Mouse (Mus musculus) forebrain, embryonic 16.5 days (tissue): ENCODE data around the gene Myo16. TPM values are rescaled to one million over a fixed set of nuclear protein-coding genes. Genes with fewer than 3 reads are reported as not detected.

Experiments used
- ATAC-seq: fragments of 200-750 bp; cut with Nextera tagmentation; 2 replicates; pipeline ENCODE4 v1.8.0; 2017; ENCODE audit warnings: mild to moderate bottlenecking, moderate library complexity
- H3K27ac ChIP-seq: fragments of 300-500 bp; sonication (generic); 2 replicates; pipeline ENCODE4 v1.5.1; 2014; ENCODE audit warnings: low read length, control low read depth
- H3K27me3 ChIP-seq: fragments of 300-500 bp; sonication (generic); replicated peaks from 2 replicates; pipeline ENCODE4 v1.6.1; 2014; ENCODE audit warnings: low read length; ENCODE audit not compliant: control insufficient read depth, insufficient read depth
- H3K36me3 ChIP-seq: fragments of 300-500 bp; sonication (generic); 2 replicates; pipeline ENCODE4 v1.6.1; 2014; ENCODE audit not compliant: control insufficient read depth, insufficient read depth
- H3K4me1 ChIP-seq: fragments of 300-500 bp; sonication (generic); replicated peaks from 2 replicates; pipeline ENCODE4 v1.6.1; 2014; ENCODE audit warnings: low read length; ENCODE audit not compliant: control insufficient read depth, insufficient read depth
- H3K4me2 ChIP-seq: fragments of 300-500 bp; sonication (generic); 2 replicates; pipeline ENCODE4 v1.6.1; 2014; ENCODE audit warnings: mild to moderate bottlenecking, low read length, control low read depth
- H3K4me3 ChIP-seq: fragments of 300-500 bp; sonication (generic); replicated peaks from 2 replicates; pipeline ENCODE4 v1.5.1; 2014; ENCODE audit warnings: mild to moderate bottlenecking, low read length, control low read depth
- H3K9ac ChIP-seq: fragments of 300-500 bp; sonication (generic); replicated peaks from 2 replicates; pipeline ENCODE4 v1.6.1; 2014; ENCODE audit warnings: low read depth, low read length, control low read depth
- H3K9me3 ChIP-seq: fragments of 300-500 bp; sonication (generic); 2 replicates; pipeline ENCODE4 v1.6.1; 2016; ENCODE audit warnings: low read length; ENCODE audit not compliant: control insufficient read depth
- WGBS: fragments of 180-500 bp; shearing (Covaris S2); extraction: QIAGEN DNeasy Blood & Tissue Kit; methylation state at CpG from one replicate; pipeline ENCODE4 v1.1.7; 2014; 5-methylcytosine and 5-hydroxymethylcytosine counted together
- polyA plus RNA-seq: library from polyadenylated mRNA; unstranded; fragments of >200 nt; fragmentation: Nextera tagmentation; extraction: Ambion mirVana; gene quantifications from 2 replicates; pipeline ENCODE4 v1.2.1, GENCODE M21; 2015

The Myo16 gene
- polyA plus RNA-seq, 1 experiment from 2014 or later: 5.8 TPM

DNA sequence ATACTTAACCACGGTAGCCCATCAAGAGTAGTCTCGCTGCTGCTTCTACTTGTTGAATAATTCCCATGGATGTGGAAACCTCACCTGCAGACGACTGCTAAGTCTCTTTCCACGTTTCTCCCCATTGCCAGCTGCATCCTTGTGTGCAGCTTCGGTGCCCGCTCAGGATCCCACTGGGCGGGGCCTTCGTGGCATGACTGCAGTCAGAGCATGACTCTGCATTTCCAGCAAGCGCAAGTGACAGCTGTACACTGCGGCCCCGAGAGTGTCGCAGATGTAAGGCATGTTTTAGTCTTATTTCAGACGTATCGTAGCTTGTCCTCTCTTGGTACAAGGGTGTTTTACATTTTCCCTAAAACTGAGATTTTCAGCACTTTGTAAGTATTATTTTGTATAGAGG is 294.8 kb downstream of the Myo16 start:
- Histone ChIP-seq H3K4me3 (no peak overlapping the region), H3K9me3 (no peaks in the 10 kb centered on the region), H3K27ac (no peak overlapping the region), H3K9ac (no peak overlapping the region), H3K4me1 (peaks cover 13% of the 10 kb centered on the region), H3K4me2 (no peak overlapping the region), H3K36me3 (no peaks in the 10 kb centered on the region), H3K27me3 (no peaks in the 10 kb centered on the region)
- no peak for ATAC-seq
- WGBS: 77% methylated on average over 14 of the region's 14 CpGs

DNA sequence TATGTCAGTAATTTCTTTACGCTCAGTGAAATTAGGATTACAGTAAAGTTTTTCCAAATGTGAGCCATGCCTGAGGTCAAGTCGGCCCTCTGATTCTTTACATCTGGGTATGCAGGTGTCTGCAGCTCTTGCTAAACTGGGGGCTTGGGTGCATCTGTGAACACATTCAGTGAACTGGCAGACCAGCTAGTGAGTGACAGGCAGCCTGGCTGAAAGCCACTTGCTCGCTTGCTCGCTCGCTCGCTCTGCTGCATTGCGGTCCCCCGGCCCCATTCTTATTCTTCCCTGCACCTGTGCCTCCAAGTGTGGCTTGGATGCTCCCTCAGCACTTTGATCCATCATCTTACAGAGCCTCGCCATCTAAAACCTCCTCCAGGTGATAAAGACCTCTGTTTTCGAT is 299.3 kb downstream of the Myo16 start:
- WGBS: 32% methylated on average over 10 of the region's 10 CpGs
- ATAC-seq: peak; percentile 65; the same call in 1 of the 2 replicates
- H3K4me3 ChIP-seq: no peak overlapping the region
- no peaks in the 10 kb centered on the region for H3K9me3 ChIP-seq
- H3K4me2 ChIP-seq: peak overlapping the region; percentile 29; the same call in 1 of the 2 replicates
- no peaks in the 10 kb centered on the region for H3K27me3 ChIP-seq
- no peak overlapping the region for H3K9ac ChIP-seq
- no peak overlapping the region for H3K27ac ChIP-seq
- peaks cover 17% of the 10 kb centered on the region for H3K4me1 ChIP-seq
- H3K36me3 ChIP-seq: no peaks in the 10 kb centered on the region

DNA sequence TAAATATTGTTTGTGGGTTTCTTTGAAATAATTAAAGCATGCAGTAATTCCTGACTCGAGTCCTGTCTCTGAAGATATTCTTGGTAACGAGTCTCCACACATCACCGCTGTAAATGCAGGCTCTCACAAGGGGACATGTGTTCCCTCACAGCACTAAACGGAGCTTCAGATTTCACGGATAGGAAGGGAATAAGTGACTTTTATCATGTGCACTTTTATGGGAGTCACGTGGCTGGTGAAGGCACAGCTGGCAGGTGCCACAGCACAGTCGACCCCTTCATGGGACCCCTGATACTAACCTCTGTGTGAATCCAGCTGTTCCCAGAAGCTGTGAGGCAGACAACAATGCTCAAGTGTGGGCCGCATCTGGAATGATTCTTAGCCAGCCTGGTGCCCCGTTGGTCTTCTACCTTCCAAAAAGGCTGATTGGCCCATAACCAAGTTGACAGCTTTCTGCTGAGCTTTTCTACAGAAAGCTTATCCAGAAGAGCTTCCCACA is 304.5 kb downstream of the Myo16 start:
- ATAC-seq: no peak
- H3K4me3 ChIP-seq: no peak overlapping the region
- WGBS: 62% methylated on average over 9 of the region's 9 CpGs

DNA sequence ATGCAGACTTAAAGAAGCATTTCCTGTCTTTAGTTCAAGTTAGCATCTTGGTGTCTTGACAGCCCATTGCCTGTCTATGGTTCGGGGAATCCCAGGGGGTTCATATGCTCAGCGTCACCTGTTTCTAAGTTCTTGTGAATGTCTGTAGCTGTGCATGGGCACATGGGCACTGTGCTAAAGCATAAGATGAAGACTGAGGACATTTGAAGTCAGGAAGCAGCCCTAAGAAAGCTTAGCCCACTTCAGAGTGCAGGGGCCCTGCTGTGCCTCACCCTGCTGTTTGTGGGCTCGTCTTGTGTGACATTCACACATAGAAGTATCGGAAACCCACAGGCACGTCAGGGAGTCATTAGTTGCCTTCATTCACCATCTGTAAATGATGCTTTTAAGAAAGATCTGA is 308.6 kb downstream of the Myo16 start:
- Histone ChIP-seq H3K9ac (no peak overlapping the region), H3K27me3 (no peaks in the 10 kb centered on the region), H3K4me1 (no peaks in the 10 kb centered on the region), H3K4me2 (no peak overlapping the region), H3K27ac (no peak overlapping the region), H3K36me3 (no peaks in the 10 kb centered on the region), H3K9me3 (no peaks in the 10 kb centered on the region), H3K4me3 (no peak overlapping the region)
- ATAC-seq: no peak
- 76% methylated on average over 5 of the region's 5 CpGs for WGBS

More for the DNA sequence above, 304.5 kb downstream of the Myo16 start:
- H3K4me1 ChIP-seq: peaks cover 7% of the 10 kb centered on the region
- no peak overlapping the region for H3K9ac ChIP-seq
- no peak overlapping the region for H3K27ac ChIP-seq
- no peaks in the 10 kb centered on the region for H3K36me3 ChIP-seq
- no peak overlapping the region for H3K4me2 ChIP-seq
- no peaks in the 10 kb centered on the region for H3K9me3 ChIP-seq
- no peaks in the 10 kb centered on the region for H3K27me3 ChIP-seq

DNA sequence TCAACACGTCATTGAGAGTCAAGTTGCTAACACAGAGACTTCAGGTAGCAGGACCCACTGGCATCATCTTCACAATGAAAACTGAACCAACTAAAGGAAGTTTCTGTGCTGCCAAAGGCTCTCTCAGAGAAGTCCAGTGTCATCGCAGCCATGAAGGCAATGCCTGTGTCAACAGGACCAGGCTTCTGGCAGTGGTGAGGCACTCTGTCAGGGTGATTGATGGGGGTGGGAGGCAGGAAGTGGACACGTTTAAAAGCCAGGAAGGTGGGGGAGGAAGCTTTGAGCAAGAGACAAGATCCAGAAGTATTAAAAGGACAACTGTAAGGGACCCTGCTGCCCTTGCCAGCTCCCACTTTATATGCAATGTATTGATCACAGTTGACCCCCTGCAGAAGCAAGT is 314.8 kb downstream of the Myo16 start:
- H3K4me1 ChIP-seq: no peaks in the 10 kb centered on the region
- no peaks in the 10 kb centered on the region for H3K9me3 ChIP-seq
- 75% methylated on average over 3 of the region's 3 CpGs for WGBS
- no peaks in the 10 kb centered on the region for H3K36me3 ChIP-seq
- no peak overlapping the region for H3K9ac ChIP-seq
- no peaks in the 10 kb centered on the region for H3K27me3 ChIP-seq
- no peak for ATAC-seq
- H3K4me3 ChIP-seq: no peak overlapping the region
- H3K4me2 ChIP-seq: no peak overlapping the region
- H3K27ac ChIP-seq: no peak overlapping the region

DNA sequence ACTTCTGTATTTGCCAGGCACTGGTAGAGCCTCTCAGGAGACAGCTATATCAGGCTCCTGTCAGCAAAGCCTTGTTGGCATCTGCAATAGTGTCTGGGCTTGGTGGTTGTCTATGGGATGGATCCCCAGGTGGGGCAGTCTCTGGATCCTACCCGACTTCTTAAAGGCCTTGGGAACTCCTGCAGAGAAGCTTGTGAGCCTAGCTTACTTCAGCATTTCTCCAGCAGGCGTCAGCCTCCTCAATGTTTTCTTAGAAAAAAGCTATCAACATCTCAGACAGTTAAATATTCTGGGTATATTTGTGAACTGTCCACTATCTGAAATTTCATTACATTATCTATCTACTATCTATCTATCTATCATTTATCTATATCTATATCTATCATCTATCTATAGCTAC is 315.9 kb downstream of the Myo16 start:
- Histone ChIP-seq H3K27ac (no peak overlapping the region), H3K4me3 (no peak overlapping the region), H3K4me2 (no peak overlapping the region), H3K27me3 (no peaks in the 10 kb centered on the region), H3K4me1 (no peaks in the 10 kb centered on the region), H3K36me3 (no peaks in the 10 kb centered on the region), H3K9me3 (no peaks in the 10 kb centered on the region), H3K9ac (no peak overlapping the region)
- ATAC-seq: no peak
- 61% methylated on average over 2 of the region's 2 CpGs for WGBS

DNA sequence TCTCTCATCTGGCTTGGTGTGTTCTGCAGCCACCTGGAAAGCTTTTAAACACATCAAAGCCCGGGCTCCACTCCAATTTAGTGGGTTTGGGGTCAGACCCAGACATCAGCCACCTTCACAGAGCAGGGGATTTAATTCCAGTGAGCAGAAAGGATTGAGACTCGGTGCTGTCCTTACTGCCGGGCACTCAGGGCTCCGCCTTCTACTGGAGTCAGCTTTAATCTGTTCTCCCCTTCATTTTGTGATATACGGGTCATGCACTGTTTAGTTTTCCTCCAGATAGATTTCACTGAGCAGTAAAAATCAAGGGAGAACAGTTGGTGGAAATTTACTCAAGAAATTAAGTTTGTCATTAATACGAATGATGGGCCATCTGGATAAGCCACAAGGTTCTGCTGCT is 316.6 kb downstream of the Myo16 start:
- Histone ChIP-seq H3K4me1 (no peaks in the 10 kb centered on the region), H3K4me2 (no peak overlapping the region), H3K27me3 (no peaks in the 10 kb centered on the region), H3K27ac (no peak overlapping the region), H3K36me3 (no peaks in the 10 kb centered on the region), H3K9me3 (no peaks in the 10 kb centered on the region), H3K9ac (no peak overlapping the region), H3K4me3 (no peak overlapping the region)
- no peak for ATAC-seq
- 56% methylated on average over 6 of the region's 6 CpGs for WGBS

DNA sequence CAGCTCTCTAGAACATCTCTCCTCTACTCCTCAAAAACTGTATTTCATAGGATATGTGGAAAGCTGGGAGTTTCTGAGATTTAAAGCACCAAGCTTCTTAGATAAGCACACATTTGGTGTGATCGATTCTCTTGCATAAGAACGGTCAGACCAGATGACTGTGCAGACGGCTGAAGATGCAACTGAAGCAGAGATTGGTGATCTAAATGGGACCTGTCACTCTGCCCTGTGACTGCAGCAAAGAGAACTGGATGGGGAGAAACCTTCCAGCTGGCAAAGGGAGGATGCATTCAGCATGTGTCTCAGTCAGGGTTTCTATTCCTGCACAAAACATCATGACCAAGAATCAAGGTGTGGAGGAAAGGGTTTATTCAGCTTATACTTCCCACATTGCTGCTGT is 318.7 kb downstream of the Myo16 start:
- no peak for ATAC-seq
- H3K4me1 ChIP-seq: no peaks in the 10 kb centered on the region
- WGBS: 84% methylated on average over 3 of the region's 3 CpGs
- H3K36me3 ChIP-seq: no peaks in the 10 kb centered on the region
- H3K27me3 ChIP-seq: no peaks in the 10 kb centered on the region
- H3K4me3 ChIP-seq: no peak overlapping the region
- H3K9ac ChIP-seq: no peak overlapping the region
- H3K4me2 ChIP-seq: no peak overlapping the region
- H3K9me3 ChIP-seq: no peaks in the 10 kb centered on the region
- H3K27ac ChIP-seq: no peak overlapping the region

DNA sequence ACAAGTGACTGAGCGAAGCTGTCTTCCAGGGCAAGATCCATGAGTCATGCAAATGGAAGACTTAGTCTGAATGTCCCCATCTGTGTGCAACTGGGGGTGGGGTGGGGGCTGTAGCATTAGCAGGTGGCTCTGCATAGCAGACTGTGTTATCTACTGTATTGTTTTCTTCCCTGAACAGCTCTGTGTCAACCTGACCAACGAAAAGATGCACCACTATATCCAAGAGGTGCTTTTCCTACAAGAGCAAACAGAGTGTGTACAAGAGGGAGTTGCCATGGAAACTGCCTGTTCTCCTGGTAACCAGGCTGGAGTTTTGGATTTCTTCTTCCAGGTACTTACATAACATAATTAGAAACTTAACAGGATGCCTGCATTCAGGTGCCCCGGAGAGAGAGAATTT is 320.7 kb downstream of the Myo16 start:
- Histone ChIP-seq H3K36me3 (no peaks in the 10 kb centered on the region), H3K27ac (no peak overlapping the region), H3K4me1 (peaks cover 6% of the 10 kb centered on the region; the same call in 1 of the 2 replicates), H3K9me3 (no peaks in the 10 kb centered on the region), H3K4me3 (no peak overlapping the region), H3K9ac (no peak overlapping the region), H3K4me2 (no peak overlapping the region), H3K27me3 (no peaks in the 10 kb centered on the region)
- WGBS: 67% methylated on average over 3 of the region's 3 CpGs
- ATAC-seq: peak; percentile 47

DNA sequence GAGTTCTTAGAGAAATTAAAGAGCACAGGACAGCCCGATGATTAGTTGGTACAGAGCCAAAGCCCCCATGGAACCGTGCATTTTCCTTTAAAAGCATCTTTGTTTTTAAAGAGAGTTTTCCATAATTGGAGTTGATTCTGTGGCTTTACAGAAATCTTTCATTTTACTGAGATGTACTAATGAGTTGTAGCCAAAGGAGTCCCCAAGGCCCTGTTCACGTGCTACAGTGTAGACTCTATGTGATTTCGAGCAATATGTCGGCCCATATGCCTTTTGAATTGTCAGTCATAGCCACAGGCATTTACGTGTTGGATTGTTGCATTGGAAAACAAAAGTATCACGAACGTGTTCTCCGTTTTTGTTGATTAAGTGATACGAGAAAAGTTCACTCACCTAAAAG is 325.3 kb downstream of the Myo16 start:
- peak; percentile 58; the same call in 1 of the 2 replicates for ATAC-seq
- no peak overlapping the region for H3K9ac ChIP-seq
- peaks cover 7% of the 10 kb centered on the region; the same call in 1 of the 2 replicates for H3K4me1 ChIP-seq
- H3K4me2 ChIP-seq: no peak overlapping the region
- H3K36me3 ChIP-seq: no peaks in the 10 kb centered on the region
- no peaks in the 10 kb centered on the region for H3K27me3 ChIP-seq
- no peaks in the 10 kb centered on the region for H3K9me3 ChIP-seq
- H3K27ac ChIP-seq: no peak overlapping the region
- WGBS: 37% methylated on average over 10 of the region's 10 CpGs
- H3K4me3 ChIP-seq: no peak overlapping the region
